Mouse (Mus musculus) MEL (cell line): Measurements from ENCODE around the gene Cisd1.

Source experiments
- CTCF ChIP-seq, 3 experiments: IDR thresholded peaks in 2 of 3; conservative IDR thresholded peaks in 1 of 3; 2 replicates each; pipeline ENCODE4 v1.5.1; 2011 to 2012; ENCODE audit warnings: low read length in 3 of 3, low read depth in 2 of 3, mild to moderate bottlenecking in 2 of 3, improper control_type of control experiment in 1 of 3, inconsistent platforms in 1 of 3, mixed read lengths in 1 of 3, moderate library complexity in 1 of 3; ENCODE audit not compliant: control insufficient read depth in 1 of 3, insufficient read depth in 1 of 3, poor library complexity in 1 of 3, severe bottlenecking in 1 of 3
- EP300 ChIP-seq, 2 experiments: IDR thresholded peaks; 2 replicates each; pipeline ENCODE4 v1.6.1; 2011; ENCODE audit warnings: improper control_type of control experiment in 2 of 2, low read length in 2 of 2, low read depth in 1 of 2, mild to moderate bottlenecking in 1 of 2
- MYC ChIP-seq: IDR thresholded peaks from 2 replicates; pipeline ENCODE4 v1.6.1; 2011; ENCODE audit warnings: low read depth, mild to moderate bottlenecking, low read length, improper control_type of control experiment, moderate library complexity
- POLR2AphosphoS5 ChIP-seq: IDR thresholded peaks from 2 replicates; pipeline ENCODE4 v1.6.1; 2012; ENCODE audit warnings: low read depth, borderline replicate concordance, mild to moderate bottlenecking, inconsistent platforms, low read length, moderate library complexity, mixed read lengths
- SIN3A ChIP-seq: IDR thresholded peaks from 2 replicates; pipeline ENCODE4 v1.6.1; 2012; ENCODE audit warnings: low read length, improper control_type of control experiment, inconsistent platforms
- USF1 ChIP-seq: IDR thresholded peaks from 2 replicates; pipeline ENCODE4 v1.6.1; 2014; ENCODE audit warnings: low read depth, mild to moderate bottlenecking, inconsistent platforms, low read length, improper control_type of control experiment, moderate library complexity
- ZNF384 ChIP-seq: IDR thresholded peaks from 2 replicates; pipeline ENCODE4 v1.6.1; 2012; ENCODE audit warnings: low read depth, mild to moderate bottlenecking, inconsistent platforms, low read length, improper control_type of control experiment

DNA sequence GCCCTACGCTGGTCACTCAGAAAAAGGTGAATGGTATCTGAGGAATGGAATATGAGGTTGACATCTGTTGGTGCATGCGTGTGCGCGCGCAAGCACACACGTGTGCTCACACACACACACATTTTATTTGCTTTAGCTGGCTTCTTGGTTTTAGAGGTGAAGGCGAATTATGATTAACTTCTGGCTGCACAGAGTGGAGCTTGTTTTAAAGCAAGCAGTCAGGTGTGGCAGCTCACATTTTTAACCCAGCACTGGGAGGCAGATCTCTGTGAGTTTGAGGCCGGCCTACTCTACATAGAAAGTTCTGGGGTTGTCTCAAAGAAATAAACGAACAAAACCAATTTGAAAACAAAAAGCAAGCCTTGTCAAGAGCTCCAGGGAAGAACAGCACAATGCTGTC is 3.5 kb downstream of the Cisd1 start:
- TF ChIP-seq SIN3A = no peak
- no peak for TF ChIP-seq USF1
- TF ChIP-seq CTCF (IDR thresholded peaks at IDR 0.05 in 2 of 3, conservative IDR thresholded peaks at IDR 0.05 in 1 of 3; ENCODE audit: control insufficient read depth in 1 of 3, insufficient read depth in 1 of 3, low read depth in 2 of 3, low read length in 3 of 3, poor library complexity in 1 of 3, severe bottlenecking in 1 of 3) = no peak
- TF ChIP-seq MYC = no peak
- TF ChIP-seq EP300 (IDR thresholded peaks at IDR 0.05; ENCODE audit: low read depth in 1 of 2, low read length in 2 of 2) = no peak
- no peak for TF ChIP-seq ZNF384
- TF ChIP-seq POLR2AphosphoS5 = no peak
